Mouse (Mus musculus): ENCODE measurements around the gene Gan.

The Gan gene

GRCm38 (mm10) chr8:117157769-117158091 lies 205 bp upstream of the Gan start:
- peak; percentile 95 for DNase-seq (ENCODE audit: low spot score)

- no peak for DNase-seq (ENCODE audit: low spot score)
Observed at GRCm38 (mm10) chr8:117159031-117159430, 1.1 kb downstream of the Gan start.

- DNase-seq (ENCODE audit: low spot score) = no peak
Observed at GRCm38 (mm10) chr8:117164912-117165311, 7.0 kb downstream of the Gan start.

GRCm38 (mm10) chr8:117165542-117165941 lies 7.6 kb downstream of the Gan start:
- DNase-seq (ENCODE audit: low spot score) = no peak

- no peak for DNase-seq (ENCODE audit: low spot score)
Observed at GRCm38 (mm10) chr8:117166515-117166914, 8.6 kb downstream of the Gan start.

GRCm38 (mm10) chr8:117167243-117167883 lies 9.4 kb downstream of the Gan start:
- no peak for DNase-seq (ENCODE audit: low spot score)

GRCm38 (mm10) chr8:117168378-117168777 lies 10.4 kb downstream of the Gan start:
- no peak for DNase-seq (ENCODE audit: low spot score)

GRCm38 (mm10) chr8:117171826-117172225 lies 13.9 kb downstream of the Gan start:
- no peak for DNase-seq (ENCODE audit: low spot score)

- DNase-seq (ENCODE audit: low spot score) = no peak
Observed at GRCm38 (mm10) chr8:117172904-117173303, 15.0 kb downstream of the Gan start.

GRCm38 (mm10) chr8:117173690-117174089 lies 15.8 kb downstream of the Gan start:
- DNase-seq (ENCODE audit: low spot score) = no peak

GRCm38 (mm10) chr8:117174536-117174935 lies 16.6 kb downstream of the Gan start:
- no peak for DNase-seq (ENCODE audit: low spot score)

GRCm38 (mm10) chr8:117176308-117176707 lies 18.4 kb downstream of the Gan start:
- DNase-seq (ENCODE audit: low spot score) = no peak

- DNase-seq (ENCODE audit: low spot score) = no peak
Observed at GRCm38 (mm10) chr8:117177236-117177635, 19.3 kb downstream of the Gan start.

GRCm38 (mm10) chr8:117178039-117178438 lies 20.1 kb downstream of the Gan start:
- DNase-seq (ENCODE audit: low spot score) = no peak

- DNase-seq (ENCODE audit: low spot score) = no peak
Observed at GRCm38 (mm10) chr8:117178676-117179075, 20.7 kb downstream of the Gan start.

- no peak for DNase-seq (ENCODE audit: low spot score)
Observed at GRCm38 (mm10) chr8:117182746-117183145, 24.8 kb downstream of the Gan start.

- no peak for DNase-seq (ENCODE audit: low spot score)
Observed at GRCm38 (mm10) chr8:117183664-117184377, 25.9 kb downstream of the Gan start.

- no peak for DNase-seq (ENCODE audit: low spot score)
Observed at GRCm38 (mm10) chr8:117194355-117194754, 36.4 kb downstream of the Gan start.

- DNase-seq (ENCODE audit: low spot score) = peak; percentile 45
Observed at GRCm38 (mm10) chr8:117196593-117196992, 38.7 kb downstream of the Gan start.

- no peak for DNase-seq (ENCODE audit: low spot score)
Observed at GRCm38 (mm10) chr8:117197551-117197950, 39.6 kb downstream of the Gan start.

- DNase-seq (ENCODE audit: low spot score) = peak; percentile 77
Observed at GRCm38 (mm10) chr8:117198141-117198935, 40.4 kb downstream of the Gan start.

GRCm38 (mm10) chr8:117199658-117200057 lies 41.7 kb downstream of the Gan start:
- peak; percentile 17 for DNase-seq (ENCODE audit: low spot score)

GRCm38 (mm10) chr8:117200346-117200745 lies 42.4 kb downstream of the Gan start:
- DNase-seq (ENCODE audit: low spot score) = peak; percentile 30
